Mouse (Mus musculus) gastrocnemius, adult 8-10 months (tissue): ENCODE measurements around the gene Pdcl3. TPM values are rescaled to one million over a fixed set of nuclear protein-coding genes. Genes with fewer than 3 reads are reported as not detected.

ENCODE experiments used
- DNase-seq, 2 experiments: peaks; one replicate each; pipeline ENCODE4 v3.0.0; 2022; ENCODE audit warnings: low spot score in 2 of 2
- total RNA-seq, 4 experiments: library from RNA; stranded (reverse); gene quantifications; 2 replicates each; pipeline ENCODE4 v1.2.4; 2022

The Pdcl3 gene
- 10 to 100 TPM; 61.7 to 82.6 (median 76.8) TPM for total RNA-seq

- DNase-seq = no peak
These were observed at the start of gene Pdcl3 for GRCm38 (mm10) chr1:38985308-38985707. Gene Pdcl3, plus strand, starts transcription at chr1:38985608.

DNA sequence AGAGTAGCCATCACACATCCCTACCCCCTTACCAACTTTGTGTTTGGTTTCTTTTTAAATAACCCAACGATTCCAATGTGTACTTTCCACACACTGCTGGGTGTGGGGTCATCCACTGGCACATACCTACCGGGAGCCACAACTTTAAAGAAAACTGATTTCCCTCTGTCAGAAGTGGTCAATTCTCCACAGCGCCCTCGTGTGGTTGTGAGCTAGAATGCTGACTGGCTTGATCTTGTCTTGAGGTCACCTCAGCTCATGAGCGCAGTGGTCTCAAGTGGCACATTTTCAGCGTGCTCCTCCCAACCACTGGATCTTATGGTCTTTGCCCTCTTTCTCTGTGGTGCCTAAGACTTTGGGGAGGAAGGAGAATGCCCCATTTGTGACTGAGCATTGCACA is 48.6 kb upstream of the Pdcl3 start:
- DNase-seq = no peak

GRCm38 (mm10) chr1:38938849-38939248 is 46.6 kb upstream of the Pdcl3 start, which contains the start of gene Nms:
Gene Nms, plus strand, starts transcription at chr1:38939149.
- no peak for DNase-seq

DNA sequence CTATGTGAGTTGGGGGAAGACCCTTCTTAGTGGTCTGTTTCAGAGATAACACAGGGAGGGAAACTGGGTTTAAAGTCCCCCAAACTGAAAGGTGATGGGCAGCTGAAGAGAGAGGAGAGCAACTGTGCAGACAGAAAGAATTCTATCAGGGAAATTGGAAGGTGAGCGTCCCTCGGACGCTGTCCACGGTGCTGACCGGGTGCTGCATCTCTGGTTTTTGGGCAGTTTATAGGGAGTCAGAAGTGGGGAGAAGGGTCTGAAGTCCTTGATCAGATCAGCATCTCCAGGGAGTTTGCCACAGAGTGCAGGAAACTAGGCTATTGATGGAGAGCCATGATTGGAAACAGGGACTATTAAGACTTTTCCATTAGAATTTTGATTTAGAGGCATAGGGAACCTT is 45.8 kb upstream of the Pdcl3 start:
- DNase-seq = no peak

DNA sequence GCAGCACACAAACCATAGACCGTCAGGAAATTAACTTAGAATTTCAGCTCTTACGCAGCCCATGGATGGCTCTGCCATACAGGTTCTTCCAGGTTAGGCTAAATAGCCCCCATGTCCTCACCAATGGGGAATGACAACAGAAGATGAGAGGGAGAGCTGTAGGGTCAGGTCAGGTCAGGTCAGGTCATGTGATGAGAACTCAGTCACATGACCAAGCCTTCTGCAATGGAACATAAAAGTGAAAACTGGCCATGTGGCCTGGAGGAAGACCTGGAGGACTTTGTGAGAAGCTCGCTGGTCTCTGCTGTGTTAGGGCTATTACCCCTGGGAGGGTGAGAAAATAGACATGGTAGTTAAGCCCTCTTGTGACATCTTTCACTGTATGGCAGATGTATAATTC is 29.0 kb upstream of the Pdcl3 start:
- DNase-seq = no peak

- DNase-seq = no peak
These were observed 16.3 kb upstream of the Pdcl3 start for GRCm38 (mm10) chr1:38969116-38969515.

GRCm38 (mm10) chr1:38971712-38972111 is 13.7 kb upstream of the Pdcl3 start:
- no peak for DNase-seq

DNA sequence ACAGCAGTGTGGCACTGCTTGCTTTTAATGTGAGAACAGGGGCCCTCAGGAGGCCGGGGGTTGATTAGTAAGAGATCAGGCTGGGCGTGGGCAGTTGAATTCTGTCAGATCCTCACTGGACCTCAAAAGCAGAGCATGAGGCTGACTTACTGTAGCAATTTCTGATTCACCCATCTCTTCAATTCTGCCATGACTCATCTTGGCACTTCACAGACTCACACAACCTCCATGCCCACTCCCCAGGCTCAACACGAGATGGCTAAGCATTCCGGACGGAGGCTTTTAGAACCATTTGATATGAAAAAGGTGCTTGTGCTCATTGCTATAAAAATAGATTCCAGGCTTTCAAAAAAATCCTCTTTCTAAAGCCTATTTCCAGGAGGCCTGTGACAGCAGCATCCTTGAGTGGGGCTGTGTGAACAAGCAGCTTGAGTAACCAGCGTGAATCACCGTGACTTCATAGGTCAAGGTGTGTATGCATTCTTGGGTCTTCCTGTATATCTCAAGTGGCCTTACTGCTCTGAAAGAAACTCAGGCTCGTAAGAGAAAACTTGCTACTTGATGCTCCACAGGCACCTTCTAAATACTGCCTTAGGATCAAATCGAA is 12.3 kb upstream of the Pdcl3 start:
- no peak for DNase-seq

- no peak for DNase-seq
These were observed 5.5 kb upstream of the Pdcl3 start for GRCm38 (mm10) chr1:38979953-38980352.

- DNase-seq = no peak
These were observed 1.5 kb upstream of the Pdcl3 start for GRCm38 (mm10) chr1:38983870-38984269.

DNA sequence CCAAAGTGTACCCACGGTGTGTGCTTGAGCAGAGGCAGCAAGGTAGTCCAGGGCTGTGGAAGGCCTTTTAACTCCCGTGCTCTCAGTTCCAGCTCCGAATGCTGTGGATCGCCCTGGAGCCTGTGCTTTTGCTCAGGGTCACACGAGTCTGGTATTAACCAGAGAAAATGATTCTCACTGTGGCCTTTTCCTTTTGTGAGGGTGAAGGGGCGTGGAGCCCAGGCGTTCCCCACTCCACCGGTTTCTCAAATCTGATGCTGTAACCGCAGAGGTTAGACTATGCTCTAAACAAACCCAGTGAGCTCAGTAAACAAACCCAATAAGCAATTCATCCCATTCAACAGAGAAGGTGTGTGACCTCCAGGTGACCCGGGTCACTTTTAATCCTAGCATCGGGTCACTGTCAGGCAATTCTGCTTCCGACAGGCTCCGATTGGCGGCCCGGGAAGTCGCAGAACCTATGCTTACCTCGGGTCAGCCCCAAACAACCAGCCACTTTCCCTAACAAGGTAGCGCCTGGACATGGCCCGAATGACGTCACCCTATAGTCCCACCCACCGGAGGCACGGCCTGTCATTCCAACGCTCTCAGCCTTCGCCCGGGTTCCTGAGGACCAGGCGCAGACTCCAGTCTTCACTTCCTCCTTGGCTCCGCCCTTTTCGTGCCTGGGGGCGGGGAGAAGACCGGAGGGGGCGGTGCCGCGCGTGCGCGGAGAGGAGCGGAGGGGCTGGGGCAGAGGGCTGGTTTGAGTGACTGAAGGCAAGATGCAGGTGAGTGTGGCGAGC is 1.9 kb downstream of the Pdcl3 start:
- DNase-seq = peak; percentile 93 to 96

DNA sequence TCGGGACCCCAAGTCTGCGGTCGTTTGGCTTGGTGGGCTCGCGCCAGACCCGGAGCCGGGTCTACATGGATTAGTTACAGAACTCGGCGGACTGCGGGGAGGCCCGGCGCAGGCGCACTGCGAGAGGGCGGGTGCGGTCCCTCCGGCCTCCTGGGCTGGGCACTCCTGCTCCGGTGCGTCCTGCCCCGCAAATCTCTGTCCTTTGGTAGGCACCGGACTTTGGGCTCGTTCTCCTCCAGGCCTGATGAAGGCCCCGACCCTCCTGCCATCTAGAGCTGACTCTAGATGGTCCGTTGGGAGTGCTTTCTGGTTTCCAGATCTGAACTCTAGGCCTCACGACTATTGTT is 2.4 kb downstream of the Pdcl3 start:
- no peak for DNase-seq

GRCm38 (mm10) chr1:38988357-38988756 is 2.9 kb downstream of the Pdcl3 start:
- DNase-seq = no peak

DNA sequence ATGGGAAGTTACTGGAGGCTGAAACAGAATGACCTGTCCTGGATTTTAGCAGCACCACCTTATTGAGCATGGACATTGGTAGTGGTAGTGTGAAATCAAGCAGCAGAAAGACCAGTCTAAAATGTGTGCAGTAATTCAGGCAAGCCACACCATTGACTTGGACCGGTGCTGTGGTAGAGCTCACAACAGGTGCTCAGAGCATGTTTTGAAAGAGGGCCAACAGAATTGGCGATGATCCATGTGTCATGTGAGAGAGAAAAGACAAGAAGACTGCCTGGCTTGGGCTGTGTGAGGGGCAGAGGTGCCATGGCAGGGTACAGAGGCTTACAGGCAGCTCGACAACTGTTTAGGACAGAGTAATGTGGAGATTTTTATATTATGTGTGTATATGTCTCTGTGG is 7.0 kb downstream of the Pdcl3 start:
- DNase-seq = no peak

- DNase-seq = peak; percentile 41 to 59
These were observed 15.7 kb downstream of the Pdcl3 start for GRCm38 (mm10) chr1:39001106-39001505.

GRCm38 (mm10) chr1:39005751-39006354 is 20.4 kb downstream of the Pdcl3 start:
- no peak for DNase-seq

GRCm38 (mm10) chr1:39006830-39007829 is 21.7 kb downstream of the Pdcl3 start:
- no peak for DNase-seq

GRCm38 (mm10) chr1:39010583-39011021 is 25.2 kb downstream of the Pdcl3 start:
- DNase-seq = peak in 1 of 2 experiments; percentile 40

GRCm38 (mm10) chr1:39012576-39012975 is 27.2 kb downstream of the Pdcl3 start:
- no peak for DNase-seq

DNA sequence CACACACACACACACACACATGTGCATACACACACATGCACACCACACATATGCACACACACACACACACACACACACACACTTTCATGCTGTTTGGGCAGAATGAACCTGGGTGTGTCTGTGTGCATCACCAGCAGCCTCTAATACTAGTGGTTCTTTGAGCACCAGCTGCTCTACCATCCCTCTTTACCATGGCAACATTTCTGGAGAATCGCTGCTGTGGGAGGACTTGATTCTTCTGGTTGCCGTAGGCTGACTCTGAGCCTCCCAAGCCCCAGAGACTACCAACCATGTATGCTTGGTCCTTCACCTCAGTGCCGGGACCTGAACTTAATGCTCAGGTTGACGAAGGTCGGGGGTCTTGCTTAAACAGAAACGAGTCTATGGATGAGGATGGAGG is 28.4 kb downstream of the Pdcl3 start:
- DNase-seq = no peak

- no peak for DNase-seq
These were observed 30.1 kb downstream of the Pdcl3 start for GRCm38 (mm10) chr1:39015529-39015928.
